Mouse (Mus musculus) adipose tissue, adult 10 weeks (tissue): ENCODE data around the gene Tmem119. TPM values are rescaled to one million over a fixed set of nuclear protein-coding genes. Genes with fewer than 3 reads are reported as not detected.

Experiments used
- polyA plus RNA-seq: library from polyadenylated mRNA; stranded (reverse); fragments of 350-450 nt; fragmentation: Illumina TruSeq; extraction: RNeasy Lipid Tissue Mini Kit (QIAGEN cat#74804); gene quantifications from one replicate; pipeline ENCODE4 v1.2.3, GENCODE M21; 2014; ENCODE audit warnings: low read depth, low replicate concordance

The Tmem119 gene
- 17.5 TPM for polyA plus RNA-seq

DNA sequence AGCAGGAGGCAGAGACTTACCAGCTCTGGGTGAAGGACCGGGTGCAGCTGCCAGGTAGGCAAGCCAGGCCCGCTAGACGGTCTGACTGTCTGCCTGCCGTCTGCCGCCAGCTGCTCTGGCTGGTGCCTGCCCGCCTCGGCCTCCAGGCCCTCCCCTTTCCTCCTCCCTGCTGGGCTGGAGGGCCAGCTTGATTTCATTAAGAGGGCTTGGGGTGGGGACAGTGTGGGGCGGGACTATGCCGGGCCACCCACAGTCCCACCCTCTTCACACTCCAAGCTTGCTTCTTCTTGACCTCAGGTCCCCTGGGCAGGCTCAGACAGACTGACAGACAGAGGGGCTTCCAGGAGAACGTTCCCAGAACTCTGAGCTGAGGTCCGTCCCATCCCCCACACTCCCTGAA lies at the start of gene Tmem119:
Gene Tmem119, minus strand, starts transcription at position 237 of the 400 bp plus-strand sequence.

DNA sequence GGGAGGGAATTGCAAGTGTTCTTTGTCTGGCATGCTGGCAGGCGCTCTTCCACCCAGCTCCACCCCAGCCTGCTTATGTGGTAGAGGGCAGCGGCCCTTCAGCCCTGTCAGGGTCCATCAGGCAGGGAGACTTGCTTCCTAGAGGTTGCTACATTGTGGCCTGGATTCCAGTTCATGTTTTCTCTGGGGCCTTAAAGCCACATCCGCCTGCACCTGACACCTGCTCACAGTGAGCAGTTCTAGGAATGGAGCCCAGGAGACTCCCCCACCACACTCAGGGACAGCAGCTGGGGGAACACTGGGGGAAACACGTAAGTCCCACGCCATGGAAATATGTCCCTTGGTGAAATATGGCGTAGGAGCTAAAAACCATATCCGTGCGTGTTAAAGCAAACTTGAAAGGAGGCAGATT lies 32.2 kb upstream of the Tmem119 start, which contains the start of gene Selplg:
Gene Selplg, minus strand, starts transcription at position 155 of the 412 bp plus-strand sequence.

DNA sequence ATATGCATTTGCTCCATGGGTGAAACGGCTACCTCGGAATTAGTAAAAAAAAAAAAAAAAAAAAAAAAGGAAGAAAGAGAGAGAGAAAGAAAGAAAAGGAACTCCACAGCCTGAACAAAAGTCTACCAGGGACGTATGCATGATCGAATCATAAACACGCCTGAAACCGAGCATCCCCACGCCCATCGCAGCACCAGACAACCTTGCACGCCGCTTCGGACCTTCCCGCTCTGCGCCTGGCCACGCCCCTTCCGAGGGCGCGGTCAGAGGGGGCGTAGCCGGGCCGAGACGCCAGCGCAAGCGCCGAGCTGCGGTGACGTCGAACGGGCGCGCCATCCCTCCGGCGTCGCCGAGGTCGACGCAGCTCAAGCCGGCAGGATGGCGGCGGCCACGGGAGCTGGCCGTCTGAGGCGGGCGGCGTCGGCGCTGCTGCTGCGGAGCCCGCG lies 27.8 kb downstream of the Tmem119 start, which contains the start of the genes Sart3 and Iscu:
Gene Sart3, minus strand, starts transcription at position 61 of the 446 bp plus-strand sequence.
Gene Iscu, plus strand, starts transcription at position 299 of the 446 bp plus-strand sequence.

Other genes with a start within 250 kb of the Tmem119 start
- 45.6 TPM for gene Cmklr1, start 150.1 kb downstream of the Tmem119 start, polyA plus RNA-seq
- gene 1700069L16Rik, start 75.7 kb downstream of the Tmem119 start, polyA plus RNA-seq: not detected
- gene Ficd, start 64.7 kb downstream of the Tmem119 start, polyA plus RNA-seq: 13.8 TPM
- gene Sart3, start 28.0 kb downstream of the Tmem119 start, polyA plus RNA-seq: 19.0 TPM
- 145 TPM for gene Iscu, start 27.8 kb downstream of the Tmem119 start, polyA plus RNA-seq
- 15.1 TPM for gene Selplg, start 32.1 kb upstream of the Tmem119 start, polyA plus RNA-seq
- 31.4 TPM for gene Coro1c, start 108.2 kb upstream of the Tmem119 start, polyA plus RNA-seq
- gene Ssh1, start 193.4 kb upstream of the Tmem119 start, polyA plus RNA-seq: 7.9 TPM
- gene Dao, start 203.2 kb upstream of the Tmem119 start, polyA plus RNA-seq: 24.5 TPM